Mouse (Mus musculus) heart, embryonic 14.5 days (tissue): ENCODE data around the gene Cpn2. TPM values are rescaled to one million over a fixed set of nuclear protein-coding genes. Genes with fewer than 3 reads are reported as not detected.
A peak's percentile ranks its signal among the peaks of the same experiment; 100 is the strongest.

Experiments
- ATAC-seq: fragments of 200-750 bp; cut with Nextera tagmentation; 2 replicates; pipeline ENCODE4 v1.8.0; 2017; ENCODE audit warnings: low read depth, moderate TSS enrichment; ENCODE audit not compliant: insufficient number of reproducible peaks, insufficient read depth, low FRiP score
- H3K27ac ChIP-seq, 2 experiments: fragments of 200-500 bp in 1 of 2; fragments of 300-500 bp in 1 of 2; sonication (generic) in 1 of 2; replicated peaks in 1 of 2; 2 replicates each; pipeline ENCODE4 v1.5.1; 2012 to 2014; ENCODE audit warnings: low read depth in 2 of 2, low read length in 2 of 2, control low read depth in 1 of 2, mild to moderate bottlenecking in 1 of 2, mixed read lengths in 1 of 2; ENCODE audit not compliant: control insufficient read depth in 1 of 2, insufficient read depth in 1 of 2
- H3K27me3 ChIP-seq: fragments of 300-500 bp; sonication (generic); 2 replicates; pipeline ENCODE4 v1.6.1; 2014; ENCODE audit warnings: mild to moderate bottlenecking, low read length, control low read depth; ENCODE audit not compliant: control insufficient read depth, insufficient read depth
- H3K36me3 ChIP-seq: fragments of 300-500 bp; sonication (generic); 2 replicates; pipeline ENCODE4 v1.6.1; 2014; ENCODE audit warnings: mild to moderate bottlenecking, control low read depth, low read length, mixed read lengths; ENCODE audit not compliant: control insufficient read depth, insufficient read depth
- H3K4me1 ChIP-seq, 2 experiments: fragments of 200-500 bp in 1 of 2; fragments of 300-500 bp in 1 of 2; sonication (generic) in 1 of 2; 2 replicates each; pipeline ENCODE4 v1.6.1; 2012 to 2014; ENCODE audit warnings: low read length in 2 of 2, control low read depth in 1 of 2, mixed read lengths in 1 of 2; ENCODE audit not compliant: control insufficient read depth in 2 of 2, insufficient read depth in 2 of 2
- H3K4me2 ChIP-seq: fragments of 300-500 bp; sonication (generic); 2 replicates; pipeline ENCODE4 v1.6.1; 2014; ENCODE audit warnings: mild to moderate bottlenecking, low read length
- H3K4me3 ChIP-seq, 2 experiments: fragments of 200-500 bp in 1 of 2; fragments of 300-500 bp in 1 of 2; sonication (generic) in 1 of 2; 2 replicates each; pipeline ENCODE4 v1.5.1; 2012 to 2014; ENCODE audit warnings: low read length in 2 of 2, mild to moderate bottlenecking in 2 of 2, control low read depth in 1 of 2, low read depth in 1 of 2, moderate library complexity in 1 of 2; ENCODE audit not compliant: control insufficient read depth in 1 of 2, insufficient read depth in 1 of 2
- H3K9ac ChIP-seq: fragments of 300-500 bp; sonication (generic); 2 replicates; pipeline ENCODE4 v1.6.1; 2014; ENCODE audit warnings: mild to moderate bottlenecking, low read length
- H3K9me3 ChIP-seq: fragments of 300-500 bp; sonication (generic); 2 replicates; pipeline ENCODE4 v1.6.1; 2016; ENCODE audit warnings: low read length, control low read depth; ENCODE audit not compliant: control insufficient read depth
- WGBS: fragments of 180-500 bp; shearing (Covaris S2); extraction: QIAGEN DNeasy Blood & Tissue Kit; methylation state at CpG from one replicate; pipeline ENCODE4 v1.1.7; 2014; 5-methylcytosine and 5-hydroxymethylcytosine counted together
- polyA plus RNA-seq: library from polyadenylated mRNA; unstranded; fragments of >200 nt; fragmentation: Nextera tagmentation; extraction: Ambion mirVana; gene quantifications from 2 replicates; pipeline ENCODE4 v1.2.1, GENCODE M21; 2014

Cpn2 gene
- not detected in 2 replicates for polyA plus RNA-seq

DNA sequence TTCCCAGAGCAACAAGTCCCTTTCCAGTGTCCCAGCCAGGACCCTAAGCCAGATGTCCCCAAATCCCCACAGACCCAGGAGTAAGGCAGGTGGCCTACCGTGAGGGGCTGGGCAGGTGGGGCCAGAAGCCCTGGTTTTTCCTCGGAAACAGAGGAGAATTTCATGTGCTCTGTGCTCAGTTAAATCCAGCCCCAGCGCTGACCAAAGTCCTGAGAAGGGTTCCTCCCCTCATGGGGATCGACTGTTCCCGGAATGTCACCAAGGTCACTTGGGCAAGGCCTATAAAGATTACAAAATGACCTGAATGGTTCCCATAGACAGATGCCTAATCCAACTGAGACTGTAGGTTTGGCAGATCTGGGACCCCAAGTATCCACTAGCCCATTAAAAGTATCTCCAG is at the start of gene Cpn2:
Cpn2 (minus strand) TSS at position 141 of the 400 bp plus-strand sequence.
- no peak within 1 kb of the TSS for H3K9ac ChIP-seq
- no peak within 1 kb of the TSS for H3K4me3 ChIP-seq
- H3K4me2 ChIP-seq, result no peak within 1 kb of the TSS
- H3K36me3 ChIP-seq, result no peaks in the 10 kb centered on the region
- no peak for ATAC-seq
- WGBS, result 63% methylated on average over 5 of the region's 5 CpGs
- H3K9me3 ChIP-seq, result no peaks in the 10 kb centered on the region
- H3K27me3 ChIP-seq, result no peaks in the 10 kb centered on the region
- H3K4me1 ChIP-seq, result peaks cover 5 to 10% of the 10 kb centered on the region in 2 experiments; a peak in 3 of 4 replicates
- H3K27ac ChIP-seq, result no peak within 1 kb of the TSS

- Histone ChIP-seq H3K4me2 (no peak overlapping the region), H3K27me3 (peaks cover 29% of the 10 kb centered on the region), H3K9ac (no peak overlapping the region), H3K27ac (no peak overlapping the region), H3K36me3 (peaks cover 16% of the 10 kb centered on the region), H3K4me3 (no peak overlapping the region), H3K4me1 (peaks cover 2 to 6% of the 10 kb centered on the region in 2 experiments; a peak in 2 of 4 replicates), H3K9me3 (no peaks in the 10 kb centered on the region)
- no peak for ATAC-seq
Observed at GRCm38 (mm10) chr16:30314236-30314635, 46.9 kb upstream of the Cpn2 start.

GRCm38 (mm10) chr16:30310647-30311046 is 43.3 kb upstream of the Cpn2 start, which contains the start of gene Gp5:
Gene Gp5 (minus strand): TSS chr16:30310779.
- H3K9ac ChIP-seq, result no peak within 1 kb of the TSS

DNA sequence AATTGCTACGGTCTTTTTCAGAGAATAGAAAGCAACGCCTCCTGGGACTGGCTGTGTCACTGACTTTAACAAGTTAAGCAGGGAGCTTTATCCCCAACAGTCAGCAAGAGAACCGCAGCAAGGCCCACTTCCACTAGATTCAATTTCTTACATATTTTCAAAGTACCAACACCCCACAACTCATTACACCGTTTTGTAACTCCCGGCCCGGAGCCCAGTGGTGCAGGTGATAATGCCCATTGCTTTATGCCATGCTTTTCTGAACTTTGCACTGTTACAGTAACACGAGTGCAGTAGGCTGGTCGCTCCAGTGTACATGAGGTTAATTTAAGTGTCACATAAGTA is 42.8 kb upstream of the Cpn2 start:
- 62% methylated on average over 8 of the region's 8 CpGs for WGBS
- no peak overlapping the region for H3K4me3 ChIP-seq
- H3K27me3 ChIP-seq, result peaks cover 67% of the 10 kb centered on the region
- H3K4me1 ChIP-seq, result peaks cover 2 to 18% of the 10 kb centered on the region in 2 experiments; a peak in 3 of 4 replicates
- no peaks in the 10 kb centered on the region for H3K9me3 ChIP-seq
- H3K36me3 ChIP-seq, result peaks cover 6% of the 10 kb centered on the region; the same call in 1 of the 2 replicates
- no peak overlapping the region for H3K9ac ChIP-seq
- no peak for ATAC-seq
- no peak overlapping the region for H3K4me2 ChIP-seq
- no peak overlapping the region for H3K27ac ChIP-seq

More at GRCm38 (mm10) chr16:30310647-30311046, 43.3 kb upstream of the Cpn2 start, which contains the start of gene Gp5:
- ATAC-seq, result no peak
- Histone ChIP-seq H3K9me3 (no peaks in the 10 kb centered on the region), H3K36me3 (peaks cover 10% of the 10 kb centered on the region; the same call in 1 of the 2 replicates), H3K27me3 (peaks cover 64% of the 10 kb centered on the region), H3K4me3 (peak within 1 kb of the TSS; percentile 56 to 67), H3K4me1 (peaks cover 2 to 18% of the 10 kb centered on the region in 2 experiments; a peak in 3 of 4 replicates), H3K27ac (no peak within 1 kb of the TSS), H3K4me2 (peak within 1 kb of the TSS; percentile 100)

GRCm38 (mm10) chr16:30309395-30310170 is 42.3 kb upstream of the Cpn2 start:
- Histone ChIP-seq H3K4me3 (peak overlapping the region; percentile 56 to 67), H3K4me1 (peaks cover 2 to 18% of the 10 kb centered on the region in 2 experiments; a peak in 3 of 4 replicates), H3K27ac (no peak overlapping the region), H3K9ac (no peak overlapping the region), H3K9me3 (no peaks in the 10 kb centered on the region), H3K27me3 (peaks cover 70% of the 10 kb centered on the region), H3K4me2 (peak overlapping the region; percentile 100), H3K36me3 (peaks cover under 1% of the 10 kb centered on the region; the same call in 1 of the 2 replicates)
- ATAC-seq, result no peak
- 5% methylated on average over 34 of the region's 34 CpGs for WGBS

GRCm38 (mm10) chr16:30308616-30309394 is 41.5 kb upstream of the Cpn2 start:
- Histone ChIP-seq H3K4me3 (peak overlapping the region; percentile 56 to 67), H3K4me1 (peaks cover 2 to 18% of the 10 kb centered on the region in 2 experiments; a peak in 3 of 4 replicates)
- no peak for ATAC-seq

GRCm38 (mm10) chr16:30307961-30308615 is 40.8 kb upstream of the Cpn2 start:
- Histone ChIP-seq H3K27me3 (peaks cover 70% of the 10 kb centered on the region), H3K4me3 (peak overlapping the region; percentile 56 to 67), H3K9me3 (no peaks in the 10 kb centered on the region), H3K4me2 (peak overlapping the region; percentile 100), H3K9ac (peak overlapping the region; percentile 66), H3K27ac (no peak overlapping the region), H3K36me3 (no peaks in the 10 kb centered on the region), H3K4me1 (peaks cover 2 to 18% of the 10 kb centered on the region in 2 experiments; a peak in 3 of 4 replicates)
- no peak; the same call in 1 of the 2 replicates for ATAC-seq
- 15% methylated on average over 29 of the region's 29 CpGs for WGBS

More at GRCm38 (mm10) chr16:30308616-30309394, 41.5 kb upstream of the Cpn2 start:
- Histone ChIP-seq H3K4me2 (peak overlapping the region; percentile 100), H3K36me3 (no peaks in the 10 kb centered on the region), H3K27me3 (peaks cover 70% of the 10 kb centered on the region), H3K27ac (no peak overlapping the region), H3K9me3 (no peaks in the 10 kb centered on the region), H3K9ac (peak overlapping the region; percentile 66)
- under 1% methylated on average over 72 of the region's 72 CpGs for WGBS
